Mouse (Mus musculus) forebrain, embryonic 15.5 days (tissue): ENCODE data around the gene 4930550C14Rik. TPM values are rescaled to one million over a fixed set of nuclear protein-coding genes. Genes with fewer than 3 reads are reported as not detected.

ENCODE experiments used
- ATAC-seq: fragments of 200-750 bp; cut with Nextera tagmentation; replicated peaks from 2 replicates; pipeline ENCODE4 v1.8.0; 2017; ENCODE audit warnings: mild to moderate bottlenecking, moderate TSS enrichment, moderate library complexity
- H3K27ac ChIP-seq: fragments of 300-500 bp; sonication (generic); replicated peaks from 2 replicates; pipeline ENCODE4 v1.5.1; 2015; ENCODE audit warnings: mild to moderate bottlenecking, inconsistent platforms
- H3K27me3 ChIP-seq: fragments of 300-500 bp; sonication (generic); 2 replicates; pipeline ENCODE4 v1.6.1; 2015; ENCODE audit warnings: inconsistent platforms
- H3K36me3 ChIP-seq: fragments of 300-500 bp; sonication (generic); 2 replicates; pipeline ENCODE4 v1.6.1; 2015; ENCODE audit warnings: mild to moderate bottlenecking, inconsistent platforms
- H3K4me1 ChIP-seq: fragments of 300-500 bp; sonication (generic); 2 replicates; pipeline ENCODE4 v1.6.1; 2015; ENCODE audit warnings: inconsistent platforms
- H3K4me2 ChIP-seq: fragments of 300-500 bp; sonication (generic); replicated peaks from 2 replicates; pipeline ENCODE4 v1.6.1; 2015; ENCODE audit warnings: mild to moderate bottlenecking, inconsistent platforms
- H3K4me3 ChIP-seq: fragments of 300-500 bp; sonication (generic); 2 replicates; pipeline ENCODE4 v1.5.1; 2015; ENCODE audit warnings: mild to moderate bottlenecking, inconsistent platforms
- H3K9ac ChIP-seq: fragments of 300-500 bp; sonication (generic); replicated peaks from 2 replicates; pipeline ENCODE4 v1.6.1; 2015; ENCODE audit warnings: mild to moderate bottlenecking, inconsistent platforms
- H3K9me3 ChIP-seq: fragments of 300-500 bp; sonication (generic); 2 replicates; pipeline ENCODE4 v1.6.1; 2016; ENCODE audit warnings: inconsistent platforms
- WGBS: fragments of 180-500 bp; shearing (Covaris S2); methylation state at CpG from one replicate; pipeline ENCODE4 v1.1.7; 2015; ENCODE audit warnings: mixed read lengths; 5-methylcytosine and 5-hydroxymethylcytosine counted together
- polyA plus RNA-seq: library from polyadenylated mRNA; unstranded; fragments of >200 nt; fragmentation: Nextera tagmentation; extraction: Ambion mirVana; gene quantifications from 2 replicates; pipeline ENCODE4 v1.2.1, GENCODE M21; 2015

The 4930550C14Rik gene
- 0.14 TPM in 1 of 2 replicates, not detected in the other for polyA plus RNA-seq

DNA sequence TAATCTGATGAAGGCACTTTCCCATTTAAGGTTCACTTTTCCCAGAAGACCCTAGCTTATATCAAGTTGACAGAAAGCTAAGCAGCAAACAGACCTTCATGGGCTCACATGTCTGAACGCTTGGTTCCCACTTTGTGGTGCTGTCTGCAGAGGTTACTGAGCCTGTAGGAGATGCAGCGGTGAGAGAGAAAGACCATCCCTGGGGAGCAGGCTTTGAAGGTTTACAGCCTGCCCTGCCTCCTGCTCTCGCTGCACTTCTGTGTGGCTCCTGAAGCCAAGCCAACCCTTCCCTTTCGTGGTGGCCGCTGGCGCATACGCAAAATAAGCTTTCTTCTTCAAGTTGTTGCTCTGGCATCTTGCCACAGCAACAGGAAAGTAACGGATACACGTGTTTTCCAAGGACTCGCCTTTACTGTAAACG is at the start of gene 4930550C14Rik:
Gene 4930550C14Rik, plus strand, starts transcription at position 35 of the 421 bp plus-strand sequence.
- no peak within 1 kb of the TSS for H3K9ac ChIP-seq
- no peaks in the 10 kb centered on the region for H3K9me3 ChIP-seq
- H3K36me3 ChIP-seq: no peaks in the 10 kb centered on the region
- no peaks in the 10 kb centered on the region for H3K27me3 ChIP-seq
- no peak within 1 kb of the TSS for H3K27ac ChIP-seq
- no peak within 1 kb of the TSS for H3K4me3 ChIP-seq
- 14% methylated on average over 11 of the region's 11 CpGs for WGBS
- peak within 1 kb of the TSS; percentile 16; the same call in 1 of the 2 replicates for H3K4me2 ChIP-seq
- H3K4me1 ChIP-seq: peaks cover 14% of the 10 kb centered on the region
- no peak for ATAC-seq

DNA sequence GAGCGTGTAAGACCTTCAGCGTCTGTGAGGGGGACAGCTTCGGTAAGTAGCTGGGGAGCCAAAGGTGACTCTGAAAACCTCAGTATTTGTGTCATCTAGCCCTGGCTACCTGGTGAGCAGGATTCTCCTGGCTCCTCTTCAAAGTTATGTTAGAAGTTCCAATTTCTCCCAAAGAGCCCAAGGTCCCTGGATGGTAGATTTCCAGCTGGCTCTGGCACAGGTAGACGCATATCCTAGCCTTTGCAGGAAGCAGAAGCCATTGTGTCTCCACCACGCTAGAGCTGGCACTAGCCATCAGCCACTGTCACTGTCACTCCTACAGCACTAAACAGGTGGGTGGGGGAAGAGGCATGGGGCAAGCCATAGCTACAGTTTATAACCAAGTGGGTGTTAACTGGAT is 49.0 kb upstream of the 4930550C14Rik start:
- 88% methylated on average over 5 of the region's 5 CpGs for WGBS
- H3K9me3 ChIP-seq: no peaks in the 10 kb centered on the region; the same call in 1 of the 2 replicates
- no peaks in the 10 kb centered on the region for H3K27me3 ChIP-seq
- H3K4me1 ChIP-seq: no peaks in the 10 kb centered on the region
- H3K4me2 ChIP-seq: no peak overlapping the region
- no peaks in the 10 kb centered on the region for H3K36me3 ChIP-seq
- H3K27ac ChIP-seq: no peak overlapping the region
- no peak for ATAC-seq
- H3K9ac ChIP-seq: no peak overlapping the region
- H3K4me3 ChIP-seq: no peak overlapping the region

DNA sequence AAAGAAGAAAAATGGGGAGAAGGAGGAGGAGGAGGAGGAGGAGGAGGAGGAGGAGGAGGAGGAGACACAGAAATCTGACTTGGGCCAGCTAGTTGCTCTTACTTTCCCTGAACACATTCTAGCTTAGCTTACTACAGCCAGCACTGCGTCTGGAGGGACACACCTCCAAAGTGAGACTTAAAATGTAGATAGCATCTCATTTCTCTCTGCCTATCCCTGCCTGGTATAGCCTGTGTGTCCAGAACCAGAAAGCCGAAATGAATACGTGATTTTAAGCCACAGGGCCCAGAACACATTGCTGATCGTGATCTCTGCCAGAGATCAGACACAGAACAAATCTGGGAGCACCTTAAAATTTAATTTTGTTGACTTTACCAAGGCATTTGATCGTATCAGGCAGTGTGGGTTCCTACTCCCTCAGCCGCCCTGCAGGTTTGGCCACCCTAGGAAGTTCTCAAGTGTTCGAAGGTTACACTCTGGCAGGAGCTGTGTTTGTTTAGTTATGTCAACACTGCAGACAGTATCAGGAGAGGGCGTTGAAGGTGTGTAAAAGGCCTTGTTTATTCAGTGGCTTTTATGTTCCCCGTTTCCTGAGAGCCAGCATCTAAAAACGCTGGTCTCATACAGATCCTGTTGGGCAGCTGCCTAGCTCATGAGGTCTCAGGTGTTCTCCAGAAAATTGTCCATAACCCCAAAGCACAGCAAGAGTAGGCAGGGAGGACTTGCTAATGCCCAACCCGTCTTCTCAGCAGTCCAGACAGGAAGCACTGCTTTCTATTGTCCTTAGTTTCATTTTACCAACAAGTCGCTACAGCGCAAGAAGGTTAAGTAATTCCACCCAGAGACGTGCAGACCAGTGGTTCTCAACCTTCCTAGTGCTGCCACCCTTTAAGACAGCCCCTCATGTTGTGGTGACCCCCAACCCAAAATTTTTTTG is 45.6 kb upstream of the 4930550C14Rik start:
- ATAC-seq: no peak

DNA sequence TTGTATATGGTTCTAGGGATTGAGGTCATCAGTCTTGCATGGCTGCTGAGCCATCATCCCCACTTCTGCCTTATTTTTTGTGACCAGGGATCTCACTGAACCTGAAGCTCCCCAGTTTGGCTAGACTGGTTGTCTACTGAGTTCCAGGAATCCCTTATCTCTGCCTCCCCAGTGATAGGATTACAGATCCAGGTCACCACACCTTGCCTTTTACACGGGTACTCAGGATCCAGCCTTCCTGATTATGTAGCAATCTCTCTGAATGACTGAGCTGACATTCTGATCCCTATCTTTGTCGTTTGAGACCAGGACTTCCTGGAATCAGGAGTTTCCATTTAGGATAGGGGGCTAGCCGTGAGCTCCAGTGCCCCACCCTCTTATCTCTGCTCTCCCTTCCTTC is 30.8 kb upstream of the 4930550C14Rik start:
- Histone ChIP-seq H3K9me3 (no peaks in the 10 kb centered on the region), H3K9ac (no peak overlapping the region), H3K27ac (no peak overlapping the region), H3K36me3 (no peaks in the 10 kb centered on the region), H3K4me2 (no peak overlapping the region), H3K4me3 (no peak overlapping the region), H3K4me1 (no peaks in the 10 kb centered on the region), H3K27me3 (no peaks in the 10 kb centered on the region)
- ATAC-seq: no peak
- WGBS: 78% methylated on average over 3 of the region's 3 CpGs

More for the DNA sequence above, 45.6 kb upstream of the 4930550C14Rik start:
- H3K9ac ChIP-seq: no peak overlapping the region
- H3K36me3 ChIP-seq: no peaks in the 10 kb centered on the region
- WGBS: 80% methylated on average over 14 of the region's 14 CpGs
- no peak overlapping the region for H3K27ac ChIP-seq
- no peak overlapping the region for H3K4me2 ChIP-seq
- H3K4me3 ChIP-seq: no peak overlapping the region
- no peaks in the 10 kb centered on the region for H3K27me3 ChIP-seq
- H3K9me3 ChIP-seq: no peaks in the 10 kb centered on the region
- no peaks in the 10 kb centered on the region for H3K4me1 ChIP-seq

DNA sequence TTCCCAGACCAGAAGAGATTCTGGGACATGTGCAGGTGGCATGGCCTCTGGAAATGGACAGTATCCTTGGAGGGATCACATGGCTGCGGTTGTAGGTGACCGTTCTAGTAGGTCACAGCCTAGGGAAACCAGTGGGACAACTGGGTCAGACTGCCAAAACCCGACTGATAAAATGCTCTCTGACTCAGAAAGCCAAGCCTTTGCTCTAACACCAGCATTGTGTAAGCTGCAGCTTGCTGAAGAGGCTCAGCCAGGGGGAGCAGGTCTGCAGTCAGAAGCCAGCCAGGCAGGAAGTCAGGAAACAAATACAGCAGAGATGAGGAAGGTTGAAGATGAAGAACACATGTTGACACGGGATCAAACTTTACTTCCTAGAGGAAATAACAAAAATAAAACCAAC is 26.2 kb upstream of the 4930550C14Rik start:
- no peak for ATAC-seq
- WGBS: 83% methylated on average over 4 of the region's 4 CpGs
- H3K36me3 ChIP-seq: no peaks in the 10 kb centered on the region
- H3K4me2 ChIP-seq: no peak overlapping the region
- no peaks in the 10 kb centered on the region for H3K9me3 ChIP-seq
- H3K27ac ChIP-seq: no peak overlapping the region
- H3K4me1 ChIP-seq: no peaks in the 10 kb centered on the region
- H3K4me3 ChIP-seq: no peak overlapping the region
- no peaks in the 10 kb centered on the region for H3K27me3 ChIP-seq
- no peak overlapping the region for H3K9ac ChIP-seq

DNA sequence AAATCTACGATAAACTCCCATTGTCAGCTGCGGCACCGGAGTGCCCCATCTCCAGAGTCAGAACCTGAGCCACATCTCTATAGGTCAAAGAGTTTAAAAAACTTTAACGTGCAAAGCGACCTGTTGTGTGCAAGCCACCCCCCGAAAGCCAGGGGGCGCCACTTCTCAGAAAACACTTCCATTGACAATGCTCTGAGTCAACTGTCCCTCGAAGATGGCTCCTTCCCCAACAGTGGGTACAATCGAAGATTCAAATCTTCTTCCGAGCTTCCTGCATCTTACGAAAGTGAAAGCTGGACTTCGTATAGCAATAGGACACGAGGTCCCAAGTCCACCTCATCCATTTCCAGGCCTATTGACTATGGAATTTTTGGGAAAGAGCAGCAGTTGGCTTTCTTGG is 25.3 kb upstream of the 4930550C14Rik start:
- no peak overlapping the region for H3K9ac ChIP-seq
- no peaks in the 10 kb centered on the region for H3K9me3 ChIP-seq
- no peak overlapping the region for H3K4me3 ChIP-seq
- H3K4me1 ChIP-seq: no peaks in the 10 kb centered on the region
- 88% methylated on average over 13 of the region's 13 CpGs for WGBS
- H3K4me2 ChIP-seq: no peak overlapping the region
- no peak overlapping the region for H3K27ac ChIP-seq
- ATAC-seq: no peak
- H3K27me3 ChIP-seq: no peaks in the 10 kb centered on the region
- H3K36me3 ChIP-seq: no peaks in the 10 kb centered on the region

DNA sequence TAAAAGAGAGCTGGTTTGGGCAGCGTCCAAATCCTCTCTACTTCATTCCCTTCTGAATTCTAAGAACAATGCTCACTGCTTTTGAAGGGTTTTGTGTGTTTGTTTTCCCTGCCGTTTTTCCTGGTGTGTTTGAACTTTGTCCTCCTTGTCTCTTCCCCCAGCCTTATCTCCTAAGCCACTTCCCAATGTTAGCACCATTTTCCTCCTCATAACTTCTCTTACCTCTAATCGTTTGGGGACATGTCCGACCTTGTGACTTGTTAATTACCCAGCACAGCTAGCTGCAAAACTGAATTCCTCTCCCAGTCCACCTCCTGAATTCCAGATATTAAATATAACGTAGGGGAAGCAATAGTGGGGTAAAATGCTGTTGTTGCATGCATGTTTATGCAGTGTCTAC is 24.5 kb upstream of the 4930550C14Rik start:
- 61% methylated on average over 5 of the region's 5 CpGs for WGBS
- H3K27ac ChIP-seq: no peak overlapping the region
- no peaks in the 10 kb centered on the region for H3K27me3 ChIP-seq
- no peaks in the 10 kb centered on the region for H3K4me1 ChIP-seq
- no peak overlapping the region for H3K4me2 ChIP-seq
- H3K9me3 ChIP-seq: no peaks in the 10 kb centered on the region
- H3K4me3 ChIP-seq: no peak overlapping the region
- H3K36me3 ChIP-seq: no peaks in the 10 kb centered on the region
- no peak overlapping the region for H3K9ac ChIP-seq
- ATAC-seq: no peak

DNA sequence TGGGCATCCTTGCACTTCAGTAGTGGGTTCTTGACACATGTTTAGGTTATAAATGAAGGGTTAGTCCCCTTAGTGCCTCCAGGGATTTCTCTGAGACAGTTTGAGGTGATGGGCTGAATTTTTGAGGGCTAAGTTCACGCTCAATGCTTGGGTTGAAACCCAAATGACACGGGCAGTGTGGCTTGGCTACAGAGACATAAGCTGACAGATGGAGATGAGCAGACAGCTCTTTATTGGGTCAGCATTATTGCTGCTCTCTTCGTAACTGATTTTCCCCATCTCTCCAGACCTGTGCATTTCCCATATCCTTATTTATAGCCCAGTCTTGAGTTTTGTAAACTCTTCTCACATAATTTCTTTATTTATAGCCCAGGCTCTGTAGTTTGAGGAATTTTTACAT is 24.0 kb upstream of the 4930550C14Rik start:
- Histone ChIP-seq H3K27me3 (no peaks in the 10 kb centered on the region), H3K4me3 (no peak overlapping the region), H3K4me2 (no peak overlapping the region), H3K9ac (no peak overlapping the region), H3K36me3 (no peaks in the 10 kb centered on the region), H3K9me3 (no peaks in the 10 kb centered on the region), H3K4me1 (no peaks in the 10 kb centered on the region), H3K27ac (no peak overlapping the region)
- no peak for ATAC-seq
- 83% methylated on average over 3 of the region's 3 CpGs for WGBS

DNA sequence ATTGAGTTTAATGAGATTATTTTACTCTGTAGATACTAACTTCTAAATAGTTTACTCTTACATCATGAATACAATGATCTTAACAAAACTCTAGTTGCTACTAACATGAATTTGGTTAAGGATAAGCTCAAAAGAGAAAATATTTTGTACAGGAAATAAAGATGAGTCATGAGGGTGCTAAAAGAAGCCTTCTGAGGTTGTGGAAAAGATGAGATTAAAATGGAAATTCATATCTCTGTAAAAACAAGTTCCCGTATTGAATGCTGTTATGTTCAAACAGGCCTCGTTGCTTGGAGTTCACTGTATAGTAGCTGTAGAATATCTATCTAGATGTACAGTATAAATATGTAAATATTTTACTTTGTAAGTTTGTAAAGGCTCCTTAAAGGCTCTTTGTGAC is 21.5 kb upstream of the 4930550C14Rik start:
- Histone ChIP-seq H3K4me1 (peaks cover 10% of the 10 kb centered on the region), H3K4me3 (no peak overlapping the region), H3K4me2 (no peak overlapping the region), H3K9me3 (no peaks in the 10 kb centered on the region), H3K9ac (no peak overlapping the region), H3K27ac (no peak overlapping the region), H3K27me3 (no peaks in the 10 kb centered on the region), H3K36me3 (no peaks in the 10 kb centered on the region)
- no peak for ATAC-seq
- 87% methylated on average over 2 of the region's 2 CpGs for WGBS

DNA sequence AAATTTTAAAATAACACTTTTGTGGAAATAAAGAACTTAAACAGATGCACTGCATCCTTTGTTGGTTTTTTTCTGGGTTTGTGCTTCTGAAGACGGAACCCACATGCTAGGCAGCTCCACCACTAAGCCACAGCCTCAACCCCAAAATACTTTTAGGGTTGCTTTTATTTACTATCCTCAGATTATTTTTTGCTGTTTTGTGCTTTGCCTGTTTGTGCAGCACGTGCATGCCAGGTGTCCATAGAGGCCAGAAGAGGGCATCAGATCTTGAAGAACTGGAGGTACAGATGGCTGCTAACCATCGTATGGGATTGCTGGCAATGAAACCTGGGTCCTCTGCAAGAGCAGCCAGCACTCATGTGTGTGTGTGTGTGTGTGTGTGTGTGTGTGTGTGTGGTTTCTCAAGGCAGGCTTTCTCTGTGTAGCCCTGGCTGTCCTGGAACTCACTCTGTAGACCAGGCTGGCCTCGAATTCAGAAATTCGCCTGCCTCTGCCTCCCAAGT is 21.0 kb upstream of the 4930550C14Rik start:
- no peak overlapping the region for H3K4me3 ChIP-seq
- no peak overlapping the region for H3K27ac ChIP-seq
- no peaks in the 10 kb centered on the region for H3K9me3 ChIP-seq
- H3K36me3 ChIP-seq: no peaks in the 10 kb centered on the region
- H3K4me1 ChIP-seq: peaks cover 10% of the 10 kb centered on the region
- H3K4me2 ChIP-seq: no peak overlapping the region
- H3K27me3 ChIP-seq: no peaks in the 10 kb centered on the region
- WGBS: 77% methylated on average over 5 of the region's 5 CpGs
- H3K9ac ChIP-seq: no peak overlapping the region
- ATAC-seq: no peak

DNA sequence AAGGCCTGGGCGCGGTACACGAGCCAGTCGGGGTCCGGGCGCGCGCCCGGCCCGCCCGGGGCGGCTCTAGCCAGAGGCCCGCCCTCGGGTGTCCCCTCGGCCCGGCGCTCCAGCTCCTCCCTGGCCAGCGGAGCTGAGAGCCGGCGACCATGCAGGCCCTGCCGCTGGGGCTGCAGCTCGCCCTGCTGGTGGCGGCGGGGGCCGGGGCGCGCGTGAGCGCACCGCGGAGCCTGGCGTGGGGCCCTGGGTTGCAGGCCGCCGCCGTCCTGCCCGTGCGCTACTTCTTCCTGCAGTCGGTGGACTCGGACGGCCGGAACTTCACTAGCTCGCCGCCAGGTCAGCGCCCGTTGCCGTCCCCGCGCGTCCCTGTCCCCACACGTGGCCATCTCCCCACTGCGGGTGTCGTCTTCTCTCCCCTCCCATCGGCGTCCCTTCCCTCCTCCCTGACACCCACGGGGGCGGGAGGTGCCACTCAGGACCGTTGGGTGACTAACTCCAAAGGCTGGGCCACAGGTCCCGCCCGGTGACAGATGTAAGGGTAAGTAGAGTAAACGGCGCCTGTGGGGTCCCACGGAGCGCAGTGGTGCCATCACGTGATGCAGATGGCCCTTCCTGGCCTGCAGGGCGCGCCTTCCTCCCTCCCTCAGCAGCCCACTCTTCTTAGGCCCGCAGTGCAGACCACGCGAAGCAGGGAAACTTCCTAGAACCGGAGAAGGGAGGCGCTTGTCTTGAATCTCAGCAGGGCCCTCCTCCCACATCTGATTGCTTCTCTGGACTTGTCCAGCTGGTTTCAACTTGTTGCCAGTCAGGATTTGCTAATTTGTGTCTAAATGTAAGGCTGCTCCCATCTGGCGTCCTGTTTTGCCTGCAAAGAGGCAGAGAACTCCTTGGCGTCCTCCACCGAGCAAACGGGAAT is 17.9 kb upstream of the 4930550C14Rik start, which contains the start of gene Kdelc2:
Gene Kdelc2, plus strand, starts transcription at position 75 of the 916 bp plus-strand sequence.
- no peaks in the 10 kb centered on the region for H3K36me3 ChIP-seq
- H3K27ac ChIP-seq: peak within 1 kb of the TSS; percentile 69
- WGBS: under 1% methylated on average over 75 of the region's 75 CpGs
- H3K9me3 ChIP-seq: no peaks in the 10 kb centered on the region
- H3K4me2 ChIP-seq: peak within 1 kb of the TSS; percentile 78
- H3K27me3 ChIP-seq: no peaks in the 10 kb centered on the region
- H3K4me3 ChIP-seq: peak within 1 kb of the TSS; percentile 47
- H3K4me1 ChIP-seq: peaks cover 10% of the 10 kb centered on the region
- peak within 1 kb of the TSS; percentile 51 for H3K9ac ChIP-seq
- peak; percentile 97 for ATAC-seq

DNA sequence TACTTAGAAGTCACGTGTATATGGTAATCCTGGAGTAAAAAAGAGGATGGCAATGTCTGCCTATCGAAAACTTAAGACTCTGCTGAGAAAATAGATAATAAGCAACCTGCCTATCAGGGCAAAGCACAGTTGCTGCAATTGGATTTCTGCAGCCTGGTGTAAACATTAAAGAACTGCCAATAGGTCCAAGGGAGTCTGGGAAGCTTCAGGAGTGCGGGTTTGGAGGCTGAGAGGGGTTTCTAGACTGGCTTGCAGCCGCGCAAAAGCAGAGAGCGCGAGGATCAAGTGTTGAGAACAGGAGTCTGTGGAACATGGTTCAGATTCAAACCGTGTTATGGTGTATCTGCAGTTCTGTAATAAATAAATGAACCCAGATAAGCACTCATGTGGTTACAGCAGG is 17.3 kb upstream of the 4930550C14Rik start:
- 6% methylated on average over 8 of the region's 8 CpGs for WGBS
- peak overlapping the region; percentile 78 for H3K4me2 ChIP-seq
- ATAC-seq: peak; percentile 65
- no peaks in the 10 kb centered on the region for H3K27me3 ChIP-seq
- H3K27ac ChIP-seq: peak overlapping the region; percentile 69
- peak overlapping the region; percentile 47 for H3K4me3 ChIP-seq
- H3K9ac ChIP-seq: no peak overlapping the region
- peaks cover 10% of the 10 kb centered on the region for H3K4me1 ChIP-seq
- H3K36me3 ChIP-seq: no peaks in the 10 kb centered on the region
- H3K9me3 ChIP-seq: no peaks in the 10 kb centered on the region
